Mouse (Mus musculus): ENCODE measurements around the gene Il22ra2. TPM values are rescaled to one million over a fixed set of nuclear protein-coding genes. Genes with fewer than 3 reads are reported as not detected.

Il22ra2 gene
- polyA plus RNA-seq (2014; fragmentation: Nextera tagmentation; extraction: Ambion mirVana): not detected in 2 replicates

DNA sequence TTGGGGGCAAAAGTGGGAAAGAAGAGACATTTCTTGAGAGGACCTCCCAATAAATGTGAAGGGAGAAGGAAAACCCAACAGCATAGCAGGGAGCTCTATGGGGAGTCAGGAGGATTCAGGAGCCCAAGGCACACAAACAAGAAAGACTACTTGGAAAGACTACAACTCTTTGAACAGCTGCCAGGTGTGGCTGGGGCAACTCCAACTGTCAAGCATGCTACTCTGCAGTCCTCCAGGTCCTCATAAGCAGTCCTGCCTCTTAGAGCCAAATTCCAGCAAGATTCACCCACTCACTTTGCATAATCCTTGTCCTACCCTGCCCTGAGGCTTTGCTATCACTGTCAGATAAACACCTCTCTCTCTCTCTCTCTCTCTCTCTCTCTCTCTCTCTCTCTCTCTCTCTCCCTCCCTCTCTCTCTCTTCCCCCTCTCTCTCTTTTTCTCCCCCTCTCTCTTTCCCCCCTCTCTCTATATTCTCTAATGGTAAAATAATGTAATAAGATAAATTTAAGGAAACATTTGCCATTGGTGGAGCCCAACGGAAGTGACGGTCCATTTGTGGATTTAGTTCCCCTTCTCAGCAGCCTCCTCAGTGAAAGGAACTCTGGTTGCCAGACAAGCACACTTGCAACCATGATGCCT, at the start of gene Il22ra2:
Gene Il22ra2, plus strand, starts transcription at position 591 of the 641 bp plus-strand sequence.
- no peak within 1 kb of the TSS for H3K4me2 ChIP-seq (replicated peaks; ENCODE audit: low read depth, low read length)
- no peaks in the 10 kb centered on the region for H3K9me3 ChIP-seq (ENCODE audit: control insufficient read depth, low read length)
- no peak within 1 kb of the TSS for H3K4me3 ChIP-seq (ENCODE audit: low read length)
- no peak within 1 kb of the TSS for H3K9ac ChIP-seq (ENCODE audit: low read depth, low read length)
- H3K27me3 ChIP-seq (ENCODE audit: control insufficient read depth, insufficient read depth, low read length): no peaks in the 10 kb centered on the region
- H3K4me1 ChIP-seq (ENCODE audit: control insufficient read depth, insufficient read depth, low read length): no peaks in the 10 kb centered on the region
- WGBS: 96% methylated on average over 2 of the region's 2 CpGs
- no peaks in the 10 kb centered on the region for H3K36me3 ChIP-seq (ENCODE audit: control insufficient read depth, insufficient read depth, low read length)
- ATAC-seq (ENCODE audit: low FRiP score, low TSS enrichment): no peak
- H3K27ac ChIP-seq (ENCODE audit: low read depth, low read length): no peak within 1 kb of the TSS

- no peaks in the 10 kb centered on the region for H3K27me3 ChIP-seq (ENCODE audit: control insufficient read depth, insufficient read depth, low read length)
- no peak for ATAC-seq (ENCODE audit: low FRiP score, low TSS enrichment)
Measured at GRCm38 (mm10) chr10:19577571-19577970, 44.2 kb upstream of the Il22ra2 start.

DNA sequence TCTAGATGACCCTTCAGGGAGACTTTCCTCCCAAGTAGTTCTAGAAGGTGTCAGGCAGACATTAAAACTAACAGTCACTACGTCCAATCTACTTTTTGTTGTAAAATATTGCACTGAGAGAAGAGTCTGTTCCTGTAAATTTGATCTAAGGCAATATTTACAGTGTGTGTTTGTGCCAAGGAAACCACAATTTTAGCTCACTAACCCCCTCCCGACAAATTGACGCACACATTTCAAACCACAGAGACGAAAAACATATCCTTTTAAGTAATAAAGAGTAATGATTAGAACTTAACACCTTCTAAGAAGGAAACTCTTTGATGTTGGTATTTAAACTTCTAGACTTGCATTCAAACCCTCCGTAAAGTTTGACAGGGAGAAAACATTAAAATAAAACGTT, 43.8 kb upstream of the Il22ra2 start:
- no peak overlapping the region for H3K4me3 ChIP-seq (ENCODE audit: low read length)
- H3K27me3 ChIP-seq (ENCODE audit: control insufficient read depth, insufficient read depth, low read length): no peaks in the 10 kb centered on the region
- 68% methylated on average over 6 of the region's 6 CpGs for WGBS
- no peaks in the 10 kb centered on the region for H3K9me3 ChIP-seq (ENCODE audit: control insufficient read depth, low read length)
- H3K36me3 ChIP-seq (ENCODE audit: control insufficient read depth, insufficient read depth, low read length): no peaks in the 10 kb centered on the region
- ATAC-seq (ENCODE audit: low FRiP score, low TSS enrichment): no peak
- no peak overlapping the region for H3K4me2 ChIP-seq (replicated peaks; ENCODE audit: low read depth, low read length)
- no peak overlapping the region for H3K27ac ChIP-seq (ENCODE audit: low read depth, low read length)
- no peak overlapping the region for H3K9ac ChIP-seq (ENCODE audit: low read depth, low read length)
- H3K4me1 ChIP-seq (ENCODE audit: control insufficient read depth, insufficient read depth, low read length): no peaks in the 10 kb centered on the region

More at GRCm38 (mm10) chr10:19577571-19577970, 44.2 kb upstream of the Il22ra2 start:
- no peaks in the 10 kb centered on the region for H3K36me3 ChIP-seq (ENCODE audit: control insufficient read depth, insufficient read depth, low read length)
- no peaks in the 10 kb centered on the region for H3K9me3 ChIP-seq (ENCODE audit: control insufficient read depth, low read length)
- 78% methylated on average over 3 of the region's 3 CpGs for WGBS
- H3K4me3 ChIP-seq (ENCODE audit: low read length): no peak overlapping the region
- H3K9ac ChIP-seq (ENCODE audit: low read depth, low read length): no peak overlapping the region
- no peak overlapping the region for H3K27ac ChIP-seq (ENCODE audit: low read depth, low read length)
- no peak overlapping the region for H3K4me2 ChIP-seq (replicated peaks; ENCODE audit: low read depth, low read length)
- no peaks in the 10 kb centered on the region for H3K4me1 ChIP-seq (ENCODE audit: control insufficient read depth, insufficient read depth, low read length)

GRCm38 (mm10) chr10:19578409-19578986, 43.3 kb upstream of the Il22ra2 start:
- WGBS: 74% methylated on average over 9 of the region's 9 CpGs

GRCm38 (mm10) chr10:19580660-19581059, 41.1 kb upstream of the Il22ra2 start:
- no peak for ATAC-seq (ENCODE audit: low FRiP score, low TSS enrichment)
- no peak overlapping the region for H3K9ac ChIP-seq (ENCODE audit: low read depth, low read length)
- no peaks in the 10 kb centered on the region for H3K27me3 ChIP-seq (ENCODE audit: control insufficient read depth, insufficient read depth, low read length)
- H3K4me1 ChIP-seq (ENCODE audit: control insufficient read depth, insufficient read depth, low read length): no peaks in the 10 kb centered on the region
- H3K36me3 ChIP-seq (ENCODE audit: control insufficient read depth, insufficient read depth, low read length): no peaks in the 10 kb centered on the region
- no peak overlapping the region for H3K4me3 ChIP-seq (ENCODE audit: low read length)
- H3K27ac ChIP-seq (ENCODE audit: low read depth, low read length): no peak overlapping the region
- WGBS: 69% methylated on average over 3 of the region's 3 CpGs
- H3K9me3 ChIP-seq (ENCODE audit: control insufficient read depth, low read length): no peaks in the 10 kb centered on the region
- no peak overlapping the region for H3K4me2 ChIP-seq (replicated peaks; ENCODE audit: low read depth, low read length)

More at GRCm38 (mm10) chr10:19578409-19578986, 43.3 kb upstream of the Il22ra2 start:
- Histone ChIP-seq H3K4me1 (ENCODE audit: control insufficient read depth, insufficient read depth, low read length) (no peaks in the 10 kb centered on the region), H3K4me3 (ENCODE audit: low read length) (no peak overlapping the region), H3K27me3 (ENCODE audit: control insufficient read depth, insufficient read depth, low read length) (no peaks in the 10 kb centered on the region), H3K9me3 (ENCODE audit: control insufficient read depth, low read length) (no peaks in the 10 kb centered on the region), H3K36me3 (ENCODE audit: control insufficient read depth, insufficient read depth, low read length) (no peaks in the 10 kb centered on the region), H3K9ac (ENCODE audit: low read depth, low read length) (no peak overlapping the region), H3K27ac (ENCODE audit: low read depth, low read length) (no peak overlapping the region), H3K4me2 (replicated peaks; ENCODE audit: low read depth, low read length) (no peak overlapping the region)
- ATAC-seq (ENCODE audit: low FRiP score, low TSS enrichment): no peak

- Histone ChIP-seq H3K4me2 (replicated peaks; ENCODE audit: low read depth, low read length) (no peak overlapping the region), H3K27me3 (ENCODE audit: control insufficient read depth, insufficient read depth, low read length) (no peaks in the 10 kb centered on the region), H3K9ac (ENCODE audit: low read depth, low read length) (no peak overlapping the region), H3K36me3 (ENCODE audit: control insufficient read depth, insufficient read depth, low read length) (no peaks in the 10 kb centered on the region), H3K4me1 (ENCODE audit: control insufficient read depth, insufficient read depth, low read length) (no peaks in the 10 kb centered on the region), H3K4me3 (ENCODE audit: low read length) (no peak overlapping the region), H3K27ac (ENCODE audit: low read depth, low read length) (no peak overlapping the region), H3K9me3 (ENCODE audit: control insufficient read depth, low read length) (no peaks in the 10 kb centered on the region)
- no peak for ATAC-seq (ENCODE audit: low FRiP score, low TSS enrichment)
- WGBS: 78% methylated on average over 9 of the region's 9 CpGs
Measured at GRCm38 (mm10) chr10:19581844-19582582, 39.8 kb upstream of the Il22ra2 start.

DNA sequence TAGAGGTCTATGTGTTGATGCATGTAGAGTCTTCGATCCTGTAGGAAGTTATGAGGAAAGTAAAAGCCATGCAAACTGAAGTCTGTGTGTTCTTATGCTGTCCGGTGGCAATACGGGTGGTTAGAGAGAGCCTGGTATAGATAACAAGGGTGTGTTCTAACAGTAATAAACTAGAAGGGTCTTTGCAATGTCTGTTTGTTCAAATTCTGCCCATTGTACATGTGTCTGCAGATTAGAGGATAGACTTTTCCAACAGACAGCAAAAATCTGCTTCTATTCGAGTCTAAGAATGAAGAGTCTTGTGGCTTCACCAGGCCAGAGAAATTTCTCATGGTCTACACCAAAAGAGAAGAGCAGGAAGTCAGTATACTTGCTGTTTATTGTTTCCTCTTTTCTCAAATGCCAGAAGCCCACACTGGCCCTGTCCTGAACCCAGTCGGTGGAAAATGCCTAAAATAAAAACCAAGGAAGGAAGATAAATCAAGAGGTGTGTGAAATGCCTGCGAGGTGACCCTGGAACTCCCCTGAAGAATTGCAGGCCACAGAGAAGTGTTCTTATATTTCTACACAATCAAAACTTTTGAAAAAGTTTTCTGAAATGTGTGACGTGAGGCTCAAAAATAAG, 38.9 kb upstream of the Il22ra2 start:
- Histone ChIP-seq H3K9ac (ENCODE audit: low read depth, low read length) (no peak overlapping the region), H3K4me1 (ENCODE audit: control insufficient read depth, insufficient read depth, low read length) (no peaks in the 10 kb centered on the region), H3K27me3 (ENCODE audit: control insufficient read depth, insufficient read depth, low read length) (no peaks in the 10 kb centered on the region), H3K4me2 (replicated peaks; ENCODE audit: low read depth, low read length) (no peak overlapping the region), H3K36me3 (ENCODE audit: control insufficient read depth, insufficient read depth, low read length) (no peaks in the 10 kb centered on the region), H3K4me3 (ENCODE audit: low read length) (no peak overlapping the region), H3K27ac (ENCODE audit: low read depth, low read length) (no peak overlapping the region), H3K9me3 (ENCODE audit: control insufficient read depth, low read length) (no peaks in the 10 kb centered on the region)
- ATAC-seq (ENCODE audit: low FRiP score, low TSS enrichment): no peak
- WGBS: 59% methylated on average over 7 of the region's 7 CpGs

DNA sequence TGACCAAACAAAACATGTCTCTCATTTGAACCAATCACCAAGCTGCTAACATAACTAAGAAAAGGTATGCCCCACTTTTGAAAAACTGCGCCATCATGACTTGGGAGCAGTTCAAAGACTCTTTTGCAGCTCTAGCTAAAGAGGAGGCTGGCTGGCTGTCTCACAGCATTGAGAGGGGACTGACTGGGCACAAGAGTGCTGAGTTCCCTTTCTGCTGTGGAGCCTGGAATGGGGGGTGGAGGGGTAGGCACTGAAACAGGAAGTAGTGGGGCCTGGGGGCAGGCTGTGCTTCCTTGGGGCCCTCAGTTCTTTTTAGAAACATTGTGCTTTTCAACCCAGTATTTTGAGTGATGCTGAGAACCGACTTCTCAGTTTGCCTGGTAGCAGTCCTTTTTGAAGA, 37.7 kb upstream of the Il22ra2 start:
- H3K36me3 ChIP-seq (ENCODE audit: control insufficient read depth, insufficient read depth, low read length): no peaks in the 10 kb centered on the region
- ATAC-seq (ENCODE audit: low FRiP score, low TSS enrichment): no peak
- H3K9ac ChIP-seq (ENCODE audit: low read depth, low read length): no peak overlapping the region
- H3K27me3 ChIP-seq (ENCODE audit: control insufficient read depth, insufficient read depth, low read length): no peaks in the 10 kb centered on the region
- no peak overlapping the region for H3K4me2 ChIP-seq (replicated peaks; ENCODE audit: low read depth, low read length)
- H3K27ac ChIP-seq (ENCODE audit: low read depth, low read length): no peak overlapping the region
- H3K4me3 ChIP-seq (ENCODE audit: low read length): no peak overlapping the region
- WGBS: 83% methylated on average over 2 of the region's 2 CpGs
- H3K4me1 ChIP-seq (ENCODE audit: control insufficient read depth, insufficient read depth, low read length): no peaks in the 10 kb centered on the region
- H3K9me3 ChIP-seq (ENCODE audit: control insufficient read depth, low read length): no peaks in the 10 kb centered on the region

DNA sequence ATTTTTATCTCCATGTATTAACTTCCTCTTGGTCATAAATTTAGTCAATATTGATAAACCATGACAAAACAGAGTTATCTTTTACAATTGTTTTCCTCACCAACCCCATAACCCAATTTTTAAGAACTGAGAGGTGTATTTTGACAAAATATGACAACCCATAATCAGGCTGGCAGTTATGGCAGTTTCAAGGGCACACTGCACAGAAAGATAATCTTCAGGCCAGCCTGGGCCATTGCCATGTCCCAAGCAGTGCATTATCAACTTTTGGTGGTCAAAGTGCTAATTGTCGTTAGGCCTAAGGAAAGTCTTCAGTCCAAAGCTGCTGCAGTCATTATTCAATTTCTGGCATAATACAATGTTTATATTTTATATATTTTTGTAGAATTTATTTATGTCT, 37.0 kb upstream of the Il22ra2 start:
- Histone ChIP-seq H3K27me3 (ENCODE audit: control insufficient read depth, insufficient read depth, low read length) (no peaks in the 10 kb centered on the region), H3K4me2 (replicated peaks; ENCODE audit: low read depth, low read length) (no peak overlapping the region), H3K9ac (ENCODE audit: low read depth, low read length) (no peak overlapping the region), H3K27ac (ENCODE audit: low read depth, low read length) (no peak overlapping the region), H3K9me3 (ENCODE audit: control insufficient read depth, low read length) (no peaks in the 10 kb centered on the region), H3K4me3 (ENCODE audit: low read length) (no peak overlapping the region), H3K36me3 (ENCODE audit: control insufficient read depth, insufficient read depth, low read length) (no peaks in the 10 kb centered on the region), H3K4me1 (ENCODE audit: control insufficient read depth, insufficient read depth, low read length) (no peaks in the 10 kb centered on the region)
- no peak for ATAC-seq (ENCODE audit: low FRiP score, low TSS enrichment)
- WGBS: 89% methylated on average over 1 of the region's 1 CpGs

Measured in kidney, embryonic 14.5 days (tissue).